Mouse (Mus musculus) cerebellum, postnatal 4 days (tissue): ENCODE measurements around the gene Stag2.

Source experiments
- DNase-seq, 2 experiments: peaks; one replicate each; pipeline ENCODE4 v3.0.0; 2022; ENCODE audit warnings: low spot score in 2 of 2, mixed read lengths in 1 of 2

Gene Stag2

GRCm38 (mm10) chrX:42215742-42216141, 66.6 kb downstream of the Stag2 start:
- DNase-seq = no peak

- no peak for DNase-seq
These were observed 101.2 kb downstream of the Stag2 start for GRCm38 (mm10) chrX:42250342-42250741.

DNA sequence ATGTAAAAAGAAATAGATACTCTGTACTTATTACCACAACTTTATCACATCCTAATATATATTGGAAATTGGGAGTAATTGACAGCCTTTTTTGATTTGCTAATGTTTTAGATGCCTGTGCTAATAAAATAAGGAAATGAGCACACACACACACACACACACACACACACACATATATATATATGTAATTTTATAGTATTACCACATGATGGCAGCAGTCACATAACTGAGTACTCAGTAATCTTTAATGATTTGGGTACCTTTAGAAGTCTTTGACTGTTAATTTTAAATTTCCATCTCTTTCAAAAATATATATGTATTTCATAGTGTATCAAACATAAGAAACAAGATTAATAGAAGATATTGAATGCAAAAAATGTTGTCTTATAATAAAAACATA, 123.6 kb downstream of the Stag2 start:
- no peak for DNase-seq

- no peak for DNase-seq
These were observed 141.1 kb downstream of the Stag2 start for GRCm38 (mm10) chrX:42290215-42290614.

DNA sequence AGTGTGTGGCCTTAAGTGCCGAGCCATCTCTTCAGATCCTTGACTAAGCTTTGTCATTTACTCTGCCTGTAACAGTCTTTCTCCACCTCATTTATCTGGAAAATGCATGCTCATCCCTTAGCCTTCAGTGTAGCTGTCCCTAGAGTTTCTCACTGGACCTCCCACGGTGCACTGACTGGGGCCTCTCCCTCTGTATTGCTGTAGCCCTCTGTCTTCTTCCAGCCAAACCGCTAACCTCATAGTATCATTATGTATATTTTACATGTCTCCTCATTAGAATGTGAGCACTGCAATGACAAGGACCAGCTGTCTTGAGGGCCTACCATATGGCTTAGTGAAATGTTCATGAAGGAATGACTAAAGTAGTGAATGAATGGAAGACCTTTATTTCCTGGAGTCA, 166.1 kb downstream of the Stag2 start:
- no peak for DNase-seq

DNA sequence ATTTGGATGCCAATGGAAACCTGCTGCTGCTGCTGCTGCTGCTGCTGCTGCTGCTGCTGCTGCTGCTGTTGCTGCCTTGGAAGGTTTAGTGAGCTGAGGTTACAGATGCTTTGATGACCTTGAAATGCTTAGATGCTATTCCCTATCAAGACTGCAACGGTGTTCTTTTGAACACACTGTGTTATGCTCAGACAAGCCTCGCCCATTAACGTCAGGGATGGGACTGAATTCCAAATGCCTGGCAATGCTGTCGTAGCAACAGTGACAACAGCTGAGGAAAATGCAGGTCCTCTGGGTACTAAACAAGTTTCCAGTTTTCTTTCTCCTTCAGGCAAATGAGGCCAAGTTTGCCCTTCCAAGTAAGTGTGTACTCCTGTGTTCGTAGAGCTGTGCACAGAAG, 171.3 kb downstream of the Stag2 start:
- no peak for DNase-seq

- no peak for DNase-seq
These were observed 172.2 kb downstream of the Stag2 start for GRCm38 (mm10) chrX:42321200-42321773.

DNA sequence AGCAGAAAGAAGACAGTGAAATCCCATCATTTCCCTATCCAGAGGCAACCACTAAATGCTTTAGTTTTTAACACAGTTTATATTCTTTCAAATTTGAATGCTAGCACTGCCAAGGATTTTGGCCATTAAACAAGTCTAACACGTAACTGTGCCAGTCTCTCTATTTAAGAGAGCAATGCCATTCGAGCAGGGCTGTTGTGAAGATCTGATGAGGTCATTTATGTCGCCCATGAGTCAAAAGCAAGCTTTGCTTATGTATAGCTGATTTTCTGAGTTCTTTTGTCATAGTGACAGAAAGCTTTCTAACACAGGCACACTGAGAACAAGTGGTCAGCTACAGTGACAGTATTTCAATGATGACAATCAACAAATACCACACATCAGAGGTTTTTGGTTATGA, 175.7 kb downstream of the Stag2 start:
- DNase-seq = no peak
